Mouse (Mus musculus): ENCODE data around the gene Ect2l.

DNA sequence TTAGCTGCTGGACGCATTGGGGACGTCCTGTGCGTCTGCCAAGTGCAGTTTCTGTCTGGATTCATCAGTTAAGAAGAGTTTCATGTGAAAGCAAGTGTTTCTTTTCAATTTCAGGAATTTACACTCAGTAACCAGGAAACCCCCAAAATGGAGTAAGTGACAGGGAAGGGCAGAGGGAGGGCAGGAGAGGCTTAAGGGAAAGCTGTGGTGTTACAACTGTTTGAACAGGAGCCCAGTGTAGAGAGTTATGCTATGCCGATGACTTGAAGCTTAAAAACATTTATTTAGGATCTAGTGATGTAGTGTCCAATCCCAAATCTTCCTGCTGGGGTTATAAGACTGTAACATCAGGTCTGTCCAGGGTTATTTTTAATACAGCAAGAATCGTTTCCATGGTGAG is 3.4 kb upstream of the Ect2l start:
- TF ChIP-seq CTCF (IDR thresholded peaks at IDR 0.05; ENCODE audit: low read depth, low read length) (no peak), POLR2A (IDR thresholded peaks at IDR 0.05; ENCODE audit: borderline replicate concordance, low read depth, low read length) (no peak)
